Mouse (Mus musculus) thymus, adult 2 months (tissue): ENCODE measurements at regions not wholly inside any gene's neighbourhood (a gene's known extent, or its start where the extent isn't known, plus 50 kb on each side); places are given as distances from the start of the nearest gene placed in this dataset.

Source experiments
- CTCF ChIP-seq: fragments of 200-500 bp; IDR thresholded peaks from 2 replicates; pipeline ENCODE4 v1.5.1; 2012; ENCODE audit warnings: mild to moderate bottlenecking, control low read depth, low read length, moderate library complexity, borderline replicate concordance; ENCODE audit not compliant: control insufficient read depth, poor library complexity, insufficient read depth; ENCODE audit errors: extremely low read depth
- POLR2A ChIP-seq: fragments of 200-500 bp; IDR thresholded peaks from 2 replicates; pipeline ENCODE4 v1.6.1; 2012; ENCODE audit warnings: mild to moderate bottlenecking, low read length, control low read depth, moderate library complexity; ENCODE audit not compliant: control insufficient read depth, poor library complexity, insufficient read depth; ENCODE audit errors: extremely low read depth

DNA sequence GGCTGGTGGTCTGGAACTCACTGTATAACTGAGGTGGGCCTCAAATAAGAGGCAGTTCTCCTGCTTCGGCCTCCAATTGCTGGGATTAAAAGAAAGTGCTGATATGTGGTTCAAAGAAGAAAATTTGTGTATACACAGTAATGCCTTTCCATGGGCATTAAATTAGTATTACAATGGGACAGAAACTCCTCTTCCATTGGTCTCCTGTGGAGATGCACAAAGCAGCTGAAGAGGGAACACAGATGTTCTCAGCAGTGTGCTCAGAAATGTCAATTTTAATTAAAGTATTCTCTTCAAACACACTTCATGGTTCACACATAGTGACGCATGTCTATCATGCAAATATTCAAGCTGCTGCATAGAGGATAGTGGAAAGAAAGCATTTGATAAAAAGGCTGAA lies 56.4 kb upstream of the Otx2 start:
- TF ChIP-seq CTCF (no peak), POLR2A (no peak)
